Mouse (Mus musculus): Measurements from ENCODE around the gene 1600012H06Rik.
"Not testable (repeated sequence)": the region's sequence is repeated elsewhere in the genome, so short reads cannot be mapped to it uniquely, and the experiment has no call there.

DNA sequence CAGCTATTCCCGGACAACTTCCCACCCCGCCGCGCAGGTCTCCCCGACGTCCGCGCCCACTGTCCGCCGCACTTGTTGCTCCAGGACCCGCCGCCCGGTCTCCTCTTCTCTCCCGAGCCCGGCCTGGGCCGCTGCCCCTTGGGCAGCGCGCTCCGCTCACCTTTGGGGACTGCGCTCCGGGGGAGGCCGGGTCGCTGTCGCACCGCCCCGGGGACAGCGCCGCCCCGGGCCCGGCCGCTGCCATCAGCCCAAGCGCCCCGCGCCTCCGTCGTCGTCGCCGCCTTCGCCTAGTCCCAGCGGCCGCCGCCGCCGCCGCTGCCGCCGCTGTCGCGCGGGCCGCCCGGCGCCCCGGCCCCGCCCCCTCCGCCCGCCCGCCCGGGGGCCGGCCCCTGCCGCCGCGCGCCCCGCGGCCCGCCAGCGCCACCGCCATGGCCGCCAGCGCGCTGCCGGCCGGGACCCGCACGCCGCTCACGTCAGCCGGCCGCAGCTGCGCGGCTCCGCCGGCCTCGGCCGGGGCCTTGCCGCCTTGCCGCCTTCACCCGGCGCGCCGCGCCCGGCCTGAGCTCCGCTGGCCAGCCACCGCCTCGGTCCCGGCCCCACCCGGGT is 18.1 kb downstream of the 1600012H06Rik start, which contains the start of gene Phf10:
- not testable (repeated sequence) for TF ChIP-seq CTCF (conservative IDR thresholded peaks at IDR 0.05; ENCODE audit: insufficient read depth, insufficient read length, low read depth, low read length); POLR2A (IDR thresholded peaks at IDR 0.05; ENCODE audit: low read depth, low read length)
